Mouse (Mus musculus) spleen, adult 18-20 months (tissue): ENCODE data around the gene Cryzl1.
"Not testable (repeated sequence)": the region's sequence is repeated elsewhere in the genome, so short reads cannot be mapped to it uniquely, and the experiment has no call there.

Source experiments
- DNase-seq, 2 experiments: peaks; one replicate each; pipeline ENCODE4 v3.0.0; 2022; ENCODE audit warnings: mixed read lengths in 2 of 2

Gene Cryzl1

GRCm38 (mm10) chr16:91686369-91686768 lies 42.4 kb downstream of the Cryzl1 start:
- DNase-seq, result no peak

GRCm38 (mm10) chr16:91685526-91685925 lies 43.2 kb downstream of the Cryzl1 start:
- DNase-seq, result no peak

- no peak for DNase-seq
Measured at GRCm38 (mm10) chr16:91680656-91681055, 48.1 kb downstream of the Cryzl1 start.

GRCm38 (mm10) chr16:91678147-91678911 lies 50.4 kb downstream of the Cryzl1 start:
- no peak for DNase-seq

- DNase-seq, result no peak
Measured at GRCm38 (mm10) chr16:91674500-91674899, 54.3 kb downstream of the Cryzl1 start.

GRCm38 (mm10) chr16:91663795-91664194 lies 65.0 kb downstream of the Cryzl1 start:
- no peak for DNase-seq

- no peak for DNase-seq
Measured at GRCm38 (mm10) chr16:91662336-91662735, 66.4 kb downstream of the Cryzl1 start.

GRCm38 (mm10) chr16:91661397-91661796 lies 67.4 kb downstream of the Cryzl1 start:
- DNase-seq, result no peak

- no peak for DNase-seq
Measured at GRCm38 (mm10) chr16:91659798-91660197, 69.0 kb downstream of the Cryzl1 start.

- no peak for DNase-seq
Measured at GRCm38 (mm10) chr16:91658471-91658870, 70.3 kb downstream of the Cryzl1 start.

GRCm38 (mm10) chr16:91657285-91657684 lies 71.5 kb downstream of the Cryzl1 start:
- no peak for DNase-seq

- no peak for DNase-seq
Measured at GRCm38 (mm10) chr16:91655285-91655684, 73.5 kb downstream of the Cryzl1 start.

GRCm38 (mm10) chr16:91652191-91652590 lies 76.6 kb downstream of the Cryzl1 start:
- DNase-seq, result no peak

- no peak for DNase-seq
Measured at GRCm38 (mm10) chr16:91649781-91650180, 79.0 kb downstream of the Cryzl1 start.

- DNase-seq, result no peak
Measured at GRCm38 (mm10) chr16:91649246-91649645, 79.5 kb downstream of the Cryzl1 start.

GRCm38 (mm10) chr16:91648220-91648550 lies 80.6 kb downstream of the Cryzl1 start:
- DNase-seq, result peak; percentile 73 to 79

- DNase-seq, result peak; percentile 85 to 93
Measured at GRCm38 (mm10) chr16:91647461-91648219, 81.1 kb downstream of the Cryzl1 start, which contains the start of gene Son. Son (plus strand) TSS chr16:91647506.

GRCm38 (mm10) chr16:91646681-91647419 lies 81.9 kb downstream of the Cryzl1 start, which contains the start of gene Gart:
Gart (minus strand) TSS chr16:91646952.
- peak; percentile 89 to 92 for DNase-seq

GRCm38 (mm10) chr16:91645995-91646602 lies 82.7 kb downstream of the Cryzl1 start:
- no peak for DNase-seq

- DNase-seq, result not testable (repeated sequence)
Measured at GRCm38 (mm10) chr16:91645420-91645819, 83.4 kb downstream of the Cryzl1 start.

GRCm38 (mm10) chr16:91644901-91645300 lies 83.9 kb downstream of the Cryzl1 start:
- DNase-seq, result no peak

GRCm38 (mm10) chr16:91640171-91640570 lies 88.6 kb downstream of the Cryzl1 start:
- DNase-seq, result no peak

GRCm38 (mm10) chr16:91639636-91640035 lies 89.1 kb downstream of the Cryzl1 start:
- DNase-seq, result no peak
